Mouse (Mus musculus) cerebellum, adult 11-12 months (tissue): ENCODE measurements around the gene 4833427G06Rik.
"Not testable (repeated sequence)": the region's sequence is repeated elsewhere in the genome, so short reads cannot be mapped to it uniquely, and the experiment has no call there.

ENCODE experiments used
- DNase-seq: peaks from one replicate; pipeline ENCODE4 v3.0.0; 2022

The 4833427G06Rik gene

DNA sequence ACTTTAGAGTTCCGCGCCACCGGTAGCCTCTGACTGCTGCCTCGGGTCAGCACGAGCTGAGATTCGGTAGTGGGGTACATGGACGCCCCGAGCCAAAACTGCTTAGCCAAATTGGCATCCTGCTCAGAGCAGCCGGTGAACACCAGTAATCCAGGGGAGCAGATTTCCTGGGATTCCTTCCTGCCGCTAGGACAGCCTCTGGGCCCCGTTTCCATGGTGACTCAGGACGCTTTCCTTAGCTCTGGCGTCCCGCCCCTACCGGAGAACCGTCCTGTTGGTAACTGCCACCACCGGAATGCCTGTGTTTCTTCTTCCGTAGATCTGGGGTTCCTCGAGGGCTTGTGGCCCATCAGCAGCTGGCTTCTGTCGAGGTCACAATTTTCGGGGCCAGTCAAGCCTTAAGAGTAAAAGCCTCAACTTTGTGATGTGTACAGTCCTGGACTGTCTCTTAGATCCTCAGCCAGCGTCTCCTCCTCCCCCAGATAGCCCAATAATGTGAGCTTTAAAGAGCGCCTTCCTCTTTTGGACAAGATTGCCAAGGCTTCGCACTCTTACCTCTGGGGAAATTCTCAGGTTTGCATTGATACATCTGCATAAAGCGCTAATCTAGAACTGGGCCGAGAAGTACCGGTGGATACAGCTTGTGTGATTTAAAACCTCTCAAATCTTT is at the start of gene 4833427G06Rik:
TSS of gene 4833427G06Rik (minus strand) at position 323 of the 670 bp plus-strand sequence.
- peak; percentile 27 for DNase-seq

GRCm38 (mm10) chr9:51147294-51147693 is 45.4 kb upstream of the 4833427G06Rik start:
- no peak for DNase-seq

DNA sequence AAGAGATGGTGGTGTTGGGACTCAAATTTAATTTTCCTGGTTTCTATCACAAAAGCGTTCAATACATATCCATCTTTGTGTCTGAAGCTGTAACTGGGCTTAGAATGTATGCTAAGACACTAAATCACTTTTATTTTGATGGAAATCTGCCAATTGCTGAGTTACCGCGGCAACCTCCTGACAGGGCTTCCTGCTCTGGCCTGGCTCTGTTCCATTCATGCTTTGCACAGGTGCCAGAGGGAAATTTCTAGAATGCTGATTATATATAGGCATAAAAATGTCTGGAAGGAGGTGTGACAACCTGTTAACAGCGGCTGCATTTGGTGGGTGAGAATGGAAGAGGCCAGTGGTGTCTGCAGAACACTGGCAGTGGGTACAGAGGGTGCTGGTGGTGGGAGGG is 44.6 kb upstream of the 4833427G06Rik start:
- no peak for DNase-seq

DNA sequence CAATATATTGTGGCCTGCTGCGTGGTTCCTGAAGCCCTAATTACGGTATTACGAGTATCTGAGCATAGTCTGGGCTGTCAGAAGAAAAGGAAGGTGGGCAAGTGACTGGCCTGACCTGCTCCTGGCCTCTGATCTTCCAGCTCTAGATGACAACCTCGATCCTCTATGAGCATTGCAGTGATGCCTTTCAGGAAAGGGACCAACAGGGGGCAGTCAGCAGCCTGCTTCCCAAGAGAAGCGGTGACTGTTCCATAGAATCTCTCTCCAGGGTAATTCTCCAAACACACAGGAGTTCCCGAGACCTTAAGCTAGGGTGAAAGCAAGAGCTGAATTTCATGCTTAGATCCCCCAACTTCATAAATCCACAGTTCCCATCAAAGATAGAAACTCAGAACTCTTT is 42.3 kb upstream of the 4833427G06Rik start:
- DNase-seq: no peak

DNA sequence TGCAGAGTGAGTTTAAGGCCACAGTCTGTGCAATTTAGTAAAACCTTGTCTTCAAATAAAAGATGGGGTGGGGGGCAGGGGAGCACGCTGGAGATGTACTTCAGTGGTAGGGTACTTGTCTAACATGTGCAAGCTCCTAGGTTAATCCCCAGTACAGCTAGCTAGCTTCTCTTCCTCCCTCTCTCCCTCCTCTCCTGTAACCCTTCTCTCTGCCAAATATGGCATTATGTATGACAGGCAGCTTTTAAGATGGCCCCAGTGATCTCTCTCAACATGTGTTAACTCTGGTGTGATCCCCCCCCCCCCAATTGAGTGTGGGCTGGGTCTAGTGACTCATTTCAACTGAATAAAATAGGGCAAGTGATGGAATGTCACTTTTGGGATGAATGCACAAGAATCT is 41.6 kb upstream of the 4833427G06Rik start:
- no peak for DNase-seq

DNA sequence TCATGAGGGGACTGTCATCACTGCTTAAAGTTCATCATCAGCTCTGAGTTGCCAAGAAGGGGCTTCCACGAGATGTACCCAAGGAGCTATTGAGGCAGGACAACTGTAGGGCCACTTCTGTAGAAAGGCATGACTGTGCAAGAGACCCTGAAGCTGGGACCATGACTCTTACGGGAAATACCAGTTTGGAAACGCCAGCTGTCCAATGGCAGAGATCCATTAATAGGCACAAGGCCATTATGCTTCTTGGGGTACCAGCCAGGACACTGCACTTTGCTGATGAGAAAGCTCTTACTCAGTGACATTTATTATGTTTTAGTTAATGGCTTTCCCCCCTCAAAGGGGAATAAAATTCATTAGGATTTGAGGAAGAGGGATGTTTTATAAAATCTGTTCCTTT is 38.8 kb upstream of the 4833427G06Rik start:
- no peak for DNase-seq

GRCm38 (mm10) chr9:51139401-51139800 is 37.5 kb upstream of the 4833427G06Rik start:
- DNase-seq: not testable (repeated sequence)

- no peak for DNase-seq
Measured at GRCm38 (mm10) chr9:51138301-51138700, 36.4 kb upstream of the 4833427G06Rik start.

GRCm38 (mm10) chr9:51137836-51138235 is 36.0 kb upstream of the 4833427G06Rik start:
- no peak for DNase-seq

- no peak for DNase-seq
Measured at GRCm38 (mm10) chr9:51137432-51137831, 35.6 kb upstream of the 4833427G06Rik start.

DNA sequence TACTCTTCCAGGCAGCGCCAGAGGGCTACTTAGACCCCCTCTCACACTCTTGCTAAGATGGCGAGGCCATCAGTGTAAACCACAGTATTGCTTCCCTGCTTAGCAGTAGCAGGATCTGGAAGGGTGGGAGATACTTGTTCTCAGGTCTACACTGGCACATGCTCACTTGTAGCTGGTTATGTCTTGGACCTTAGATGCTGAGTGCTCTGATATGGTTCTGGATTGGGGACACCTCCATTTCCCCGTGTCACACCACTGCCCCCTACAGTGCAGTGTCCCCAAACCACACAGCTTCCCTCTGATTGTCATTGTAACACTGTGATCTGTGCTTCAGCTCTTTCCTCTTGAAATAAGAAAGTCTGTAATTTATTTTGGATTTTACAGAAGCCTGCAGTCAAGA is 35.1 kb upstream of the 4833427G06Rik start:
- no peak for DNase-seq

DNA sequence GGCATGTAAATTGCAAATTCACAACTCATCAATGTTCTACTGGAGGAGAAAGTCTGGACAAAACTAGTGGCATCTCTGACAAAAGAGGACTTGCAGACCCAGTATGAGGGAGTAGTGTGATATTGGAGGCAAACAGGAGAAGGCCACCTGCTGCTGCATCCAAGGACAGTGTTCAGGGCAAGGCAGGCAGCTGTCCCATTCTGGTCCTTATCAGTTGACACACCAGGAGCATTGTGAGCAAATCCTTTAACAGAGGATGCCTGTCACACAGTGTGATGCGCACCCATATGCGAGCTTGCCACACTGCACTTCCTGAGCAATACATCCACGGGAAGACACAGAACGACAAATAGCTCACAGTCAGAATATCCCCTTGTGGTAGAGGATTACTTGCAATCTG is 12.9 kb upstream of the 4833427G06Rik start:
- DNase-seq: no peak

- DNase-seq: no peak
Measured at GRCm38 (mm10) chr9:51105751-51106150, 3.9 kb upstream of the 4833427G06Rik start.

- DNase-seq: peak; percentile 11
Measured at GRCm38 (mm10) chr9:51103808-51104514, 2.1 kb upstream of the 4833427G06Rik start.

DNA sequence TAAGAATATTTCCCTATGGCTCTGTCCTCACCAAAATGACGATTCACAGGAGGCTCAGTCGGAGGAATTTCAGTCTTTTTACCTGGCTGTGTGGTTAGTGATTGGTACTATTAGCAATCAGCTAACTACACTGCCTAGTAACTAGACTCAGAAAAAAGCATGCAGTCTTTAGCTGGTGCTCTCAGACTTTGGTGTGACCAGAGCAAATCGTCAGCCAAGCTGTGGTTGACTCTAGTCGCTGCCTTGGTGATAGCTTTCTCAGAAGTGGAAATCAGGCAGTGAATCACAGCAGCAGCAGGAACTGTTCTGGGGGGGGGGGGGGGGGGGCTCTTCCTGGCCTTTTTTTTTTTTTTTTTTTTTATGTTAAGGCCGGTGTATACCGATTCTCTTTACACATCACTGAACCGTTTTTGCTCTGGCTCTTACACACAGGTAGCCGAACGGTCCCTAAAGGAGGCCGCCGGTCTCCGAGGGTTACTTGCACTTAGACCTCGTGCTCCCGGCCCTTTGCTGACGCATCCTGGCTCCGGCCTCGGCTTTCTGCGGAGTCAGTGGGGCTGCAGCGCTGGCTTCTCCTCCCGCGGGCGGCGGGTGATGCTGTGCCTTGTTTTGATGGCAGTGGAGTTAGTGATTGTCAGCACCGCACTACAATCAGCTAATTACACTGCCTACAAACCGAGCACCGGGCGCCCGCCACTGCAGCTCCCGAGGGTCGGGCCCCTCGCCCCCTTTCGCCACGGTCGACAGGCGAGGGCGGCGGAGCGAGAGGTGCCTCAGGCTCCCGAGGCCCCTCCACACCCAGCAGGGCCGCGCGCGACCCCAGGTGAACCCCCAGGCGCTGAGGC is 1.3 kb upstream of the 4833427G06Rik start:
- peak; percentile 19 for DNase-seq

DNA sequence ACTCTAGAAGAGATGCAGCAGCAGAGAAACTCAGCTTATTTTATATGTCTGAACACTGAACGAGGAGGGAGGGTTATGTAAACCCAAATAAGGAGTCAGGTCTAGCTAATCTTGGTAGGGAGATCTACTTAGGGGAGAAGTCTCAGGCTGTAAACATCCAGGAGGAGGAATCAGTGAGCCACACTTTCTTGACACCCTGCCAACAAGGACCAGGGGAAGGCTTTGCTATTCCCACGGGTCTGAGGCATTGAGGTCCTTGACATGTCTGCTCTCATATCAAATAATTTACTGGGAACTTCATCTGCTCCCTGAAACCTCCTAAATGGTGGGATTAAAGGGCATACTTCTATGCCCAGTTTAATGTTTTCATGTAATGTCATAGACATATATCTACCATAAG is 5.6 kb downstream of the 4833427G06Rik start:
- DNase-seq: no peak

GRCm38 (mm10) chr9:51093697-51094096 is 8.2 kb downstream of the 4833427G06Rik start:
- no peak for DNase-seq

GRCm38 (mm10) chr9:51081614-51082013 is 20.3 kb downstream of the 4833427G06Rik start:
- DNase-seq: no peak

GRCm38 (mm10) chr9:51076979-51077315 is 24.9 kb downstream of the 4833427G06Rik start, which contains the start of gene Layn:
Gene Layn (minus strand): TSS chr9:51077094.
- peak; percentile 26 for DNase-seq

DNA sequence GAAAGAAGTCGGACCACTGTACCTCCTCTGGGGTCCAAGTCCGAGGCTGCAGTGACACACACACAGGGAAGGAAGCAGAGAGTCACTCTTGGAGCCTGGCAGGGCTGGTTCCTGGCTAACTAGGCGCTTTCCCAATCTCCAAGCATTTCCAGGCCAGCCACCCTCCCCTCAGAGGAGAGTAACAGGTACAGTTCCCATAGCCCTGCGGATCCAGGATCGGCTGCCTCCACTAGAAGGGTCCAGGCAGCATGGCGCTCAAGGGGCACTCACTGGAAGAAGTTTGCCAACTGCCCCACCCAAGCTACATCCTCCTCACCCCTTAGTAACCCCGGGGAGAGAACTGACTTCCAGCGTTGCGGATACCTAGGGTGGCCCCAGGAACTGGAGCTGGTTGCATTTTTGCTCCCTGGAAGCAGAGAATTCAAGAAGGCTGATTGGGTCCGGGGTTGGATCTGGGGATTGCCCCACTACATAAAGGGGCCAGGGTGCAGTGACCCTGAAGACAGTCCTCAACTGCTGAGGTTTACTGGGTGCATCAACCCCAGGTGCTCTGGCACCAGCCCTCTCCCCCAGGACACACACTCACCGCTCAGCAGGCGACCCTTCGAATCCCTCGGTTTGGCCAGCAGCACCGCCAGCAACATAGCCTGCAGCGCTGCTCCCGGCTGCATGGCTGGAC is 25.4 kb downstream of the 4833427G06Rik start:
- peak; percentile 21 for DNase-seq

GRCm38 (mm10) chr9:51075780-51076179 is 26.1 kb downstream of the 4833427G06Rik start:
- DNase-seq: peak; percentile 69

DNA sequence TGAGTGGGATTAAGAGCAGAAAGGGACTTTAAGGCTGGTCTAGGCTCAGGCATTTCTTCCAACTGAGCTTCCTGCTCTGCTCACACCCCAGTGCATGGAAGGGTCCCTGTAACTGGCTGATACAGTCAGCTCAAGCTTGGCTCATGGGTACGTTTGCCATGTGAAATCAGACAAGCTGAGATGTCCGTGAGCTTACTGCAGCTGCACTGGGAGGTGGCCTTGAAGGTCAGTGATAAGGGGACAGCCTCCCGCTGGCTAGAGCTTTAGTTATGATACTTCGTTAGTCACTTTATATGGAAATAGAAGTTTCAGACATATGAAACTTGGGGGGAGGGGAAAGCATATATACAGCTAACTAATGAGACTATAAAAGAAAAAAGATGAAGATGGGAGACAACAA is 31.1 kb downstream of the 4833427G06Rik start:
- no peak for DNase-seq

- DNase-seq: no peak
Measured at GRCm38 (mm10) chr9:51068202-51068601, 33.7 kb downstream of the 4833427G06Rik start.
